Comparison of ENCODE assay signal across 10 mouse cellular contexts in genomic region chr6:30462822-30463221, GRCm38 (mm10). TPM values are rescaled to one million over a fixed set of nuclear protein-coding genes. Genes with fewer than 3 reads are reported as not detected.
DNase-seq lines count a peak whose midpoint lies in the region; ATAC-seq and TF ChIP-seq lines count a peak whose summit lies in the region.
"Had no signal": no experiment of that assay in that cellular context is flagged by ENCODE, and none has a peak within 500 bp of the region (broad histone marks: within the 10 kb centered on the region; RNA-seq: fewer than 3 reads in every experiment).

No protein-coding gene starts in this region.

- H3K27me3 ChIP-seq in heart, embryonic 13.5 days (replicated peaks) = no peaks in the 10 kb centered on the region; the same call in 1 of the 2 replicates
- H3K27me3 ChIP-seq in megakaryocyte, embryonic 14.5 days (replicated peaks) = peaks cover 66% of the 10 kb centered on the region
- H3K27me3 ChIP-seq in intestine, postnatal 0 days (replicated peaks; ENCODE audit: control insufficient read depth, insufficient read depth, low read length) = 0 out of 2 replicates have a peak, but pooled peaks cover 6% of the 10 kb centered on the region

- no peak for TF ChIP-seq CTCF in intestine, postnatal 0 days (IDR thresholded peaks at IDR 0.05; ENCODE audit: low read depth)

- H3K27ac ChIP-seq in heart, embryonic 13.5 days (replicated peaks) = peak overlapping the region; percentile 22; the same call in 1 of the 2 replicates
- no peak overlapping the region for H3K27ac ChIP-seq in intestine, postnatal 0 days (ENCODE audit: low read depth, low read length)
- H3K27ac ChIP-seq: liver, embryonic 12.5 days had no signal

- peaks cover 51% of the 10 kb centered on the region for H3K4me1 ChIP-seq in heart, embryonic 13.5 days
- peaks cover 54% of the 10 kb centered on the region for H3K4me1 ChIP-seq in megakaryocyte, embryonic 14.5 days
- peaks cover 6% of the 10 kb centered on the region; the same call in 1 of the 2 replicates for H3K4me1 ChIP-seq in intestine, postnatal 0 days (replicated peaks; ENCODE audit: control insufficient read depth, insufficient read depth, low read length)

- WGBS in heart, embryonic 13.5 days = 22% methylated on average over 7 of the region's 7 CpGs
- 17% methylated on average over 7 of the region's 7 CpGs for WGBS in intestine, postnatal 0 days

- no peak for ATAC-seq in heart, embryonic 13.5 days (ENCODE audit: extremely low read depth, insufficient number of reproducible peaks, low FRiP score, low TSS enrichment)
- ATAC-seq in megakaryocyte, adult 5-6 weeks (ENCODE audit: poor library complexity, severe bottlenecking) = no peak
- ATAC-seq in intestine, postnatal 0 days = no peak
- ATAC-seq in granulocyte monocyte progenitor cell, adult 5-6 weeks (replicated peaks; ENCODE audit: poor library complexity, severe bottlenecking) = no peak
- ATAC-seq: liver, embryonic 12.5 days had no signal

- H3K4me2 ChIP-seq in heart, embryonic 13.5 days = no peak overlapping the region
- H3K4me2 ChIP-seq in intestine, postnatal 0 days (replicated peaks; ENCODE audit: low read depth) = peak overlapping the region; percentile 24; the same call in 1 of the 2 replicates
- H3K4me2 ChIP-seq: liver, embryonic 12.5 days had no signal

- no peaks in the 10 kb centered on the region for H3K9me3 ChIP-seq in heart, embryonic 13.5 days
- H3K9me3 ChIP-seq in megakaryocyte, embryonic 14.5 days = no peaks in the 10 kb centered on the region
- H3K9me3 ChIP-seq in intestine, postnatal 0 days (ENCODE audit: control insufficient read depth) = no peaks in the 10 kb centered on the region
- H3K9me3 ChIP-seq: liver, embryonic 12.5 days had no signal

- H3K4me3 ChIP-seq in heart, embryonic 13.5 days = no peak overlapping the region
- H3K4me3 ChIP-seq in megakaryocyte, embryonic 14.5 days (replicated peaks) = peak overlapping the region; percentile 56
- no peak overlapping the region for H3K4me3 ChIP-seq in intestine, postnatal 0 days (ENCODE audit: low read depth, low read length)
- H3K4me3 ChIP-seq: liver, embryonic 12.5 days had no signal

- DNase-seq in heart, adult 9 months (ENCODE audit: low spot score in 2 of 2) = no peak
- peak; percentile 24 for DNase-seq in embryo, embryonic 10.5 days (ENCODE audit: low spot score)
- DNase-seq in testis, postnatal 14 days (ENCODE audit: low spot score) = no peak
- DNase-seq: layer of hippocampus, postnatal 36 days had no signal

- no peaks in the 10 kb centered on the region for H3K36me3 ChIP-seq in heart, embryonic 13.5 days
- H3K36me3 ChIP-seq in megakaryocyte, embryonic 14.5 days (replicated peaks; ENCODE audit: low read length) = no peaks in the 10 kb centered on the region
- H3K36me3 ChIP-seq in intestine, postnatal 0 days (ENCODE audit: control insufficient read depth, insufficient read depth) = no peaks in the 10 kb centered on the region
- H3K36me3 ChIP-seq: liver, embryonic 12.5 days had no signal

- H3K9ac ChIP-seq in heart, embryonic 13.5 days = no peak overlapping the region
- H3K9ac ChIP-seq in intestine, postnatal 0 days (ENCODE audit: low read depth, low read length) = no peak overlapping the region
- H3K9ac ChIP-seq: liver, embryonic 12.5 days had no signal

RNA-seq across cellular contexts. Expression of gene Tmem209, which starts 46.8 kb away (rescaled TPM):
- 24.2 and 25.6 TPM in 2 replicates for polyA plus RNA-seq in heart, embryonic 13.5 days (2015; fragmentation: Nextera tagmentation; extraction: Ambion mirVana)
- 1.7 TPM in 1 of 2 replicates, not detected in the other for polyA plus RNA-seq in megakaryocyte, embryonic 14.5 days (2012; ENCODE audit: insufficient read depth, low replicate concordance)
- 40.3 and 42.3 TPM in 2 replicates for total RNA-seq in megakaryocyte, adult 5-6 weeks (2015)
- 24.0 and 39.0 TPM in 2 replicates for total RNA-seq in megakaryocyte, adult 5-6 weeks (2017)
- polyA plus RNA-seq in intestine, postnatal 0 days (2015; fragmentation: Nextera tagmentation; extraction: Ambion mirVana) = 10.2 and 11.2 TPM in 2 replicates
- 45.0 and 65.8 TPM in 2 replicates for total RNA-seq in granulocyte monocyte progenitor cell, adult 5-6 weeks (2014; fragmentation: Nextera tagmentation)
- total RNA-seq in granulocyte monocyte progenitor cell, adult 5-6 weeks (2017) = 34.0 and 38.2 TPM in 2 replicates

RNA-seq across cellular contexts. Expression of gene Ssmem1, which starts 46.8 kb away (rescaled TPM):
- not detected in 2 replicates for polyA plus RNA-seq in heart, embryonic 13.5 days (2015; fragmentation: Nextera tagmentation; extraction: Ambion mirVana)
- not detected in 2 replicates for polyA plus RNA-seq in megakaryocyte, embryonic 14.5 days (2012; ENCODE audit: insufficient read depth, low replicate concordance)
- total RNA-seq in megakaryocyte, adult 5-6 weeks (2015) = 0.68 TPM in 1 of 2 replicates, not detected in the other
- 0.44 and 1.1 TPM in 2 replicates for total RNA-seq in megakaryocyte, adult 5-6 weeks (2017)
- polyA plus RNA-seq in intestine, postnatal 0 days (2015; fragmentation: Nextera tagmentation; extraction: Ambion mirVana) = not detected in 2 replicates
- total RNA-seq in granulocyte monocyte progenitor cell, adult 5-6 weeks (2014; fragmentation: Nextera tagmentation) = not detected in 2 replicates
- total RNA-seq in granulocyte monocyte progenitor cell, adult 5-6 weeks (2017) = 0.21 TPM in 1 of 2 replicates, not detected in the other
